Mouse (Mus musculus): Measurements from ENCODE around the gene Rpusd1. TPM values are rescaled to one million over a fixed set of nuclear protein-coding genes. Genes with fewer than 3 reads are reported as not detected.

Gene Rpusd1
- polyA plus RNA-seq, 1 experiment from 2014 or later = 26.0 TPM

Small RNA genes lying within 50 kb of the gene (microRNA-seq; reads per million reads assigned to microRNA genes)
- gene Gm25083 (ENCODE audit: borderline number of aligned reads) (not detected), gene Mir6966 (ENCODE audit: borderline number of aligned reads) (not detected)

Other genes starting within 250 kb of the Rpusd1 start
- 0.17 and 0.27 TPM in 2 replicates for gene Sstr5, start 230.4 kb upstream of the Rpusd1 start, polyA plus RNA-seq (2015; fragmentation: Nextera tagmentation; extraction: Ambion mirVana)
- 13.1 and 13.7 TPM in 2 replicates for gene Sox8, start 157.0 kb upstream of the Rpusd1 start, polyA plus RNA-seq (2015; fragmentation: Nextera tagmentation; extraction: Ambion mirVana)
- gene Lmf1, start 148.6 kb upstream of the Rpusd1 start, polyA plus RNA-seq (2015; fragmentation: Nextera tagmentation; extraction: Ambion mirVana) = 29.0 and 31.4 TPM in 2 replicates
- 23.7 and 44.9 TPM in 2 replicates for gene Gng13, start 10.5 kb upstream of the Rpusd1 start, polyA plus RNA-seq (2015; fragmentation: Nextera tagmentation; extraction: Ambion mirVana)
- gene Chtf18, start 251 bp upstream of the Rpusd1 start, polyA plus RNA-seq (2015; fragmentation: Nextera tagmentation; extraction: Ambion mirVana) = 22.6 and 24.5 TPM in 2 replicates
- 2.4 and 3.9 TPM in 2 replicates for gene Mslnl, start 8.4 kb downstream of the Rpusd1 start, polyA plus RNA-seq (2015; fragmentation: Nextera tagmentation; extraction: Ambion mirVana)
- gene Msln, start 26.7 kb downstream of the Rpusd1 start, polyA plus RNA-seq (2015; fragmentation: Nextera tagmentation; extraction: Ambion mirVana) = 24.2 and 31.4 TPM in 2 replicates
- gene Narfl, start 46.1 kb downstream of the Rpusd1 start, polyA plus RNA-seq (2015; fragmentation: Nextera tagmentation; extraction: Ambion mirVana) = 26.9 and 27.1 TPM in 2 replicates
- 62.0 and 67.2 TPM in 2 replicates for gene Haghl, start 58.0 kb downstream of the Rpusd1 start, polyA plus RNA-seq (2015; fragmentation: Nextera tagmentation; extraction: Ambion mirVana)
- 2.9 and 4.8 TPM in 2 replicates for gene Ccdc78, start 58.9 kb downstream of the Rpusd1 start, polyA plus RNA-seq (2015; fragmentation: Nextera tagmentation; extraction: Ambion mirVana)
- gene Fam173a, start 65.2 kb downstream of the Rpusd1 start, polyA plus RNA-seq (2015; fragmentation: Nextera tagmentation; extraction: Ambion mirVana) = 95.7 and 99.3 TPM in 2 replicates
- not detected in 2 replicates for gene AC134908.4, start 68.0 kb downstream of the Rpusd1 start, polyA plus RNA-seq (2015; fragmentation: Nextera tagmentation; extraction: Ambion mirVana)
- gene Metrn, start 69.5 kb downstream of the Rpusd1 start, polyA plus RNA-seq (2015; fragmentation: Nextera tagmentation; extraction: Ambion mirVana) = 41.8 and 44.8 TPM in 2 replicates
- 3.8 and 4.0 TPM in 2 replicates for gene Fbxl16, start 81.4 kb downstream of the Rpusd1 start, polyA plus RNA-seq (2015; fragmentation: Nextera tagmentation; extraction: Ambion mirVana)
- 24.7 and 27.1 TPM in 2 replicates for gene Wdr24, start 96.0 kb downstream of the Rpusd1 start, polyA plus RNA-seq (2015; fragmentation: Nextera tagmentation; extraction: Ambion mirVana)
- gene Jmjd8, start 101.2 kb downstream of the Rpusd1 start, polyA plus RNA-seq (2015; fragmentation: Nextera tagmentation; extraction: Ambion mirVana) = 44.9 and 46.2 TPM in 2 replicates
- 343 and 364 TPM in 2 replicates for gene Stub1, start 105.7 kb downstream of the Rpusd1 start, polyA plus RNA-seq (2015; fragmentation: Nextera tagmentation; extraction: Ambion mirVana)
- 2.7 and 3.2 TPM in 2 replicates for gene Rhbdl1, start 109.6 kb downstream of the Rpusd1 start, polyA plus RNA-seq (2015; fragmentation: Nextera tagmentation; extraction: Ambion mirVana)
- gene Gm20683, start 114.1 kb downstream of the Rpusd1 start, polyA plus RNA-seq (2015; fragmentation: Nextera tagmentation; extraction: Ambion mirVana) = 2.5 and 3.5 TPM in 2 replicates
- 24.5 and 25.8 TPM in 2 replicates for gene Rhot2, start 117.2 kb downstream of the Rpusd1 start, polyA plus RNA-seq (2015; fragmentation: Nextera tagmentation; extraction: Ambion mirVana)
- gene Wdr90, start 133.8 kb downstream of the Rpusd1 start, polyA plus RNA-seq (2015; fragmentation: Nextera tagmentation; extraction: Ambion mirVana) = 21.5 and 32.1 TPM in 2 replicates
- 13.4 and 15.7 TPM in 2 replicates for gene Mcrip2, start 141.1 kb downstream of the Rpusd1 start, polyA plus RNA-seq (2015; fragmentation: Nextera tagmentation; extraction: Ambion mirVana)
- 49.6 and 51.8 TPM in 2 replicates for gene Mettl26, start 147.4 kb downstream of the Rpusd1 start, polyA plus RNA-seq (2015; fragmentation: Nextera tagmentation; extraction: Ambion mirVana)
- gene Wfikkn1, start 153.2 kb downstream of the Rpusd1 start, polyA plus RNA-seq (2015; fragmentation: Nextera tagmentation; extraction: Ambion mirVana) = 0.62 and 0.83 TPM in 2 replicates
- gene Rab40c, start 192.1 kb downstream of the Rpusd1 start, polyA plus RNA-seq (2015; fragmentation: Nextera tagmentation; extraction: Ambion mirVana) = 35.8 and 38.9 TPM in 2 replicates
- gene Pigq, start 217.3 kb downstream of the Rpusd1 start, polyA plus RNA-seq (2015; fragmentation: Nextera tagmentation; extraction: Ambion mirVana) = 51.1 and 58.4 TPM in 2 replicates
- gene Nhlrc4, start 217.3 kb downstream of the Rpusd1 start, polyA plus RNA-seq (2015; fragmentation: Nextera tagmentation; extraction: Ambion mirVana) = 2.7 and 5.8 TPM in 2 replicates
- 0.24 and 0.28 TPM in 2 replicates for gene A930017K11Rik, start 224.9 kb downstream of the Rpusd1 start, polyA plus RNA-seq (2015; fragmentation: Nextera tagmentation; extraction: Ambion mirVana)